Mouse (Mus musculus) heart, embryonic 16.5 days (tissue): Measurements from ENCODE around the gene Ccdc60. TPM values are rescaled to one million over a fixed set of nuclear protein-coding genes. Genes with fewer than 3 reads are reported as not detected.
A peak's percentile ranks its signal among the peaks of the same experiment; 100 is the strongest.

Experiments
- ATAC-seq: fragments of 200-750 bp; cut with Nextera tagmentation; replicated peaks from 2 replicates; pipeline ENCODE4 v1.8.0; 2017; ENCODE audit warnings: moderate number of reproducible peaks; ENCODE audit not compliant: insufficient read depth, low FRiP score; ENCODE audit errors: extremely low read depth
- H3K27ac ChIP-seq: fragments of 300-500 bp; sonication (generic); 2 replicates; pipeline ENCODE4 v1.5.1; 2014; ENCODE audit warnings: mild to moderate bottlenecking, low read length, control low read depth, moderate library complexity
- H3K27me3 ChIP-seq: fragments of 300-500 bp; sonication (generic); 2 replicates; pipeline ENCODE4 v1.6.1; 2014; ENCODE audit warnings: low read length, mixed read lengths; ENCODE audit not compliant: control insufficient read depth, insufficient read depth
- H3K36me3 ChIP-seq: fragments of 300-500 bp; sonication (generic); 2 replicates; pipeline ENCODE4 v1.6.1; 2014; ENCODE audit not compliant: control insufficient read depth, insufficient read depth
- H3K4me1 ChIP-seq: fragments of 300-500 bp; sonication (generic); 2 replicates; pipeline ENCODE4 v1.6.1; 2014; ENCODE audit warnings: low read length, mixed read lengths; ENCODE audit not compliant: control insufficient read depth, insufficient read depth
- H3K4me2 ChIP-seq: fragments of 300-500 bp; sonication (generic); 2 replicates; pipeline ENCODE4 v1.6.1; 2014; ENCODE audit warnings: low read depth, mild to moderate bottlenecking, control low read depth, low read length
- H3K4me3 ChIP-seq: fragments of 300-500 bp; sonication (generic); 2 replicates; pipeline ENCODE4 v1.5.1; 2014; ENCODE audit warnings: mild to moderate bottlenecking, control low read depth, low read length
- H3K9ac ChIP-seq: fragments of 300-500 bp; sonication (generic); 2 replicates; pipeline ENCODE4 v1.6.1; 2014; ENCODE audit warnings: low read length, control low read depth
- H3K9me3 ChIP-seq: fragments of 300-500 bp; sonication (generic); replicated peaks from 2 replicates; pipeline ENCODE4 v1.6.1; 2016; ENCODE audit warnings: low read length; ENCODE audit not compliant: control insufficient read depth
- WGBS: fragments of 180-500 bp; shearing (Covaris S2); extraction: QIAGEN DNeasy Blood & Tissue Kit; methylation state at CpG from one replicate; pipeline ENCODE4 v1.1.7; 2014; 5-methylcytosine and 5-hydroxymethylcytosine counted together
- polyA plus RNA-seq: library from polyadenylated mRNA; unstranded; fragments of >200 nt; fragmentation: Nextera tagmentation; extraction: Ambion mirVana; gene quantifications from 2 replicates; pipeline ENCODE4 v1.2.1, GENCODE M21; 2015

The Ccdc60 gene
- polyA plus RNA-seq, result 0.35 and 0.44 TPM in 2 replicates

DNA sequence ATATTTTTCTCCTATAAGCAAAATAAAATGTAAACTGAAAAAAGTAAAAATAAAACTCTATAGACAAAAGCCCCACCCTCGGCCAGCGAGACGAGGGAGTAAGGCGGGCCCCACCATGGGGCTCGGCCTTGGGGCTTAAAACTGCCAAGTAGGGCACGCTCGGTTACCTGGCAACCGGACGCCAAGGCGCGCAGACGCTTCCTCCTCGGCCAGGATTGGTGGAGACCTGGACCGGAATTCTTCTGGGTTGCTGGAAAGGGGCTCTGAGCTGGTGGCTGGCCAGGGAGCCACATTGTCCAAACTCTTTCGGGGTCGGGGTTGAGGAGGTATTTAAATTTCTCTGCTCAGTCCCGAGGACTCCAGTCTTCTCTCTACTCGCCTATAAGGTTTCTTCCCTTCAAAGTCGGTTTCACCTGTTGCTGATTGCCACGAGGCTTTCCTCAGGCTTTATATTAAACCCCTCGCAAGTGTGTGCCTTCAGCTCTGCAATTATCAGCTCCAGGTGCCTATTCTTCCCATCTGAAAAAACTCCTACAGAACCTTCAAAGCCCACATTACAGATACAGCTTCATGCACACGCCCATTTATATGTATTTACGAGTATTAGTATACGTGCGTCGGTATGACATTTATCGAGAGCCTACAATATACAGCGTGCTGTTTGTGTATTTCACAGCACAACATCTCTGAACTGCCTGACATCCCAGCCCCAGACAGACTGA, at the start of gene Ccdc60:
Gene Ccdc60 (minus strand): TSS at position 137 of the 722 bp plus-strand sequence.
- peak; percentile 64; the same call in 1 of the 2 replicates for ATAC-seq
- H3K9me3 ChIP-seq, result no peaks in the 10 kb centered on the region
- no peaks in the 10 kb centered on the region; the same call in 1 of the 2 replicates for H3K27me3 ChIP-seq
- no peaks in the 10 kb centered on the region for H3K36me3 ChIP-seq
- no peak within 1 kb of the TSS for H3K27ac ChIP-seq
- H3K4me1 ChIP-seq, result peaks cover 7% of the 10 kb centered on the region; the same call in 1 of the 2 replicates
- H3K9ac ChIP-seq, result no peak within 1 kb of the TSS
- WGBS, result 6% methylated on average over 28 of the region's 28 CpGs
- H3K4me2 ChIP-seq, result peak within 1 kb of the TSS; percentile 53
- H3K4me3 ChIP-seq, result peak within 1 kb of the TSS; percentile 24

DNA sequence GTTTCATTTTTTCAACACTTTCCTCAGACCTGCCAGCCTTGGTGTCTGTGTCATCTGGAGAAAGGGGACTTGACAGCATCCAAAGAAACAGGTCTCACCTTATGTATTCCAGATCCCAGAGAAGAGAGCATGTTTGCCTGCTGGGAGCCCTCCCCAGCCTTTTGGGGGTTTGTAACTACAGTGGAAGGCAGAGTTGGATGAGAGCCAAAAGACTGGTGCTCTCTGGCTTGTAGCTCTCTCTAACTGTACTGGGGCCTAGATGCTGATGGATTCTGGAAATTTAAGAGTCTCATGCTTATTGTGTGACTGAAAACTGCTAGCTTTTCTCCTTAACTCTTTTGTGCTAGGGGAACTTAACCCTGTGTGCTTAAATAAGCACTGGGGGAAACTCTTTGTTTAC, 47.4 kb upstream of the Ccdc60 start:
- no peaks in the 10 kb centered on the region for H3K27me3 ChIP-seq
- no peaks in the 10 kb centered on the region for H3K4me1 ChIP-seq
- peaks cover 6% of the 10 kb centered on the region for H3K9me3 ChIP-seq
- H3K36me3 ChIP-seq, result no peaks in the 10 kb centered on the region
- H3K9ac ChIP-seq, result no peak overlapping the region
- H3K27ac ChIP-seq, result no peak overlapping the region
- no peak overlapping the region for H3K4me2 ChIP-seq
- no peak overlapping the region for H3K4me3 ChIP-seq
- no peak for ATAC-seq

DNA sequence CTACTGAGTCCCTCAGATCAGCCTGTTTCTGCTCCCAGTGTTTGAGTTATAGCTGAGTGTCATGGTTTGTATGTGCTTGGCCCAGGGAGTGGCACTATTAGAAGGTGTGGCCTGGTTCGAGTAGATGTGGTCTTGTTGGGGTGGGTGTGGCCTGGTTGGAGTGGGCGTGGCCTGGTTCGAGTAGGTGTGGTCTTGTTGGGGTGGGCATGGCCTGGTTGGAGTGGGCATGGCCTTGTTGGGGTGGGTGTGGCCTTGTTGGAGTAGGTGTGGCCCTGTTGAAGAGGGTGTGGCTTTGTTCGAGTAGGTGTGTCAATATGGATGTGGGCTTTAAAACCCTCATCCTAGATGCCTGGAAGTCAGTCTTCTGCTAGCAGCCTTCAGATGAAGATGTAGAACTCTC, 40.1 kb upstream of the Ccdc60 start:
- no peak overlapping the region for H3K4me3 ChIP-seq
- no peak for ATAC-seq
- H3K4me2 ChIP-seq, result no peak overlapping the region
- no peaks in the 10 kb centered on the region for H3K27me3 ChIP-seq
- H3K27ac ChIP-seq, result no peak overlapping the region
- peaks cover 6% of the 10 kb centered on the region for H3K9me3 ChIP-seq
- no peaks in the 10 kb centered on the region for H3K4me1 ChIP-seq
- H3K36me3 ChIP-seq, result no peaks in the 10 kb centered on the region
- WGBS, result 78% methylated on average over 4 of the region's 4 CpGs
- H3K9ac ChIP-seq, result no peak overlapping the region

DNA sequence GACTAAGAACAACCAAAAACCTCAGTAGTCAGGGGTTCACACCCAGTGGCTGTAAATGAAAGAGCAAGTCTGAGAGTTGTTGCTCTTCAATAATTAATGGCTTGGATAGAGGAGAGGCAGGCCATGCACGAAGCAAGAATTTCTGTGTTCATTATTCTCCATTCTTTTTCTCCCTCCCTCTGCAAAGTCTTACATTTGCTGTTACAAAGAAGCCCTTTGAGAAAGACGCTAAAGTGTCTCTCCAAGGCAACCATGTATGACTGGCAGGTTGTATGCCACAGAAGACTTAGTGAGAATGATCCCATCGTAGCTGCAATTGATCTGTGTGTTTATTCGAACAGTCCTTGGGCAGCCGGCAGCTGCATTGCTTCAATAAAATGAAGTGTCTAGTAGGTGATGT, 34.6 kb upstream of the Ccdc60 start:
- no peaks in the 10 kb centered on the region for H3K4me1 ChIP-seq
- no peak overlapping the region for H3K9ac ChIP-seq
- H3K27ac ChIP-seq, result no peak overlapping the region
- no peak overlapping the region for H3K4me3 ChIP-seq
- ATAC-seq, result no peak
- H3K36me3 ChIP-seq, result no peaks in the 10 kb centered on the region
- no peak overlapping the region for H3K4me2 ChIP-seq
- H3K9me3 ChIP-seq, result no peaks in the 10 kb centered on the region
- WGBS, result 76% methylated on average over 5 of the region's 5 CpGs
- no peaks in the 10 kb centered on the region; the same call in 1 of the 2 replicates for H3K27me3 ChIP-seq

DNA sequence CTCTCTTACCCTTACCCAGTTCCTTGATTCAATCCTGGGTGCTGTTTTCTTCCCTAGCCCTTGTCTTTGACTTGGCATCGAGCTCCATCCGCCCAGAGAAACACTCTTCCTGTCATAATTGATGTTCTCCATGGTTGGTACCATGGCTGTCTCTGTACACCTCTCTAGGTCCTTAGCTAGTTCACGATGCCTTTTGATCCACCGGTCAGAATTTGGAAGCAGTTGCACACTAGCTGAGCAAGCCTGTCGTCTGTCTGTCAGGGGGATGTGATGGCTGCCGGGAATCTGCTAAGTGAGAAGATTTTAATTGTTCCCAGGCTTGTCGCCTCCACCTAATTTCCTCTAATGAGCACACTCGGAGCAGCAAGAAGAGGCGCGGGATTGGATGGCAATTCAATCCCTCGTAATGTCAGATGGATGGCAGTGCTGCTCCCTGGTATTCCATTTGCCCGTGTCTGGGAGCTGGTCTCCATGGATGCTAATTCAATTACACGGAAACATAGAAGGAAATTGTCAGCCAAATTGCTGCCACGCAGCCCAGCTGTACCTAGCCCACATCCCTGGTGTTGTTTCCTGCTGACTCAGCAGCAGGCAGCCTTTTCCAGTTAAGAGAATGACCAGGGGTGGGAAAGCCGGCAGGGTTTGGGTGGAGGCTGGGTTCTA, 33.7 kb upstream of the Ccdc60 start:
- Histone ChIP-seq H3K27me3 (no peaks in the 10 kb centered on the region; the same call in 1 of the 2 replicates), H3K27ac (no peak overlapping the region), H3K4me3 (no peak overlapping the region), H3K4me1 (no peaks in the 10 kb centered on the region), H3K9ac (no peak overlapping the region), H3K4me2 (no peak overlapping the region), H3K36me3 (no peaks in the 10 kb centered on the region), H3K9me3 (no peaks in the 10 kb centered on the region)
- WGBS, result 59% methylated on average over 15 of the region's 15 CpGs
- no peak for ATAC-seq

DNA sequence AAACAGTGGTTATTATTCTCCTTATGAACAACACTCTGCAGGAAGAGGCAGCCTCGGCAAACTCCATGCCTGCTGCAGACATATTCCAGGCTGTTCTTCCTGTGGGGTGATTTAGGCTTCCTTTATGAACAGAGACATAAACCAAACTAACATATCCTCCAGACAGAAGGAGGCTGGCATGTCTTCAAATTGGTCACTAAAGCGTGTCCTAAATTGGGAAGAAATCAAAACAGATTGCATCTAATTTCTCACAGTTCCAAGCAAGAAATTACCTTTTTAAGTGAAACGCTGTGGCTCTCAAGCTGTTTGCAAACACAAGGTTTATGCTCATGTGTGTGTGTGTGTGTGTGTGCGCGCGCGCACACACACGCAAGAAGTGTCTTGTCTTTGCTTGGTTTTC, 24.9 kb upstream of the Ccdc60 start:
- no peaks in the 10 kb centered on the region for H3K27me3 ChIP-seq
- no peaks in the 10 kb centered on the region for H3K36me3 ChIP-seq
- H3K4me3 ChIP-seq, result no peak overlapping the region
- 88% methylated on average over 8 of the region's 8 CpGs for WGBS
- H3K4me1 ChIP-seq, result peaks cover 6% of the 10 kb centered on the region
- no peak overlapping the region for H3K9ac ChIP-seq
- ATAC-seq, result no peak
- no peaks in the 10 kb centered on the region for H3K9me3 ChIP-seq
- no peak overlapping the region for H3K27ac ChIP-seq
- H3K4me2 ChIP-seq, result no peak overlapping the region

DNA sequence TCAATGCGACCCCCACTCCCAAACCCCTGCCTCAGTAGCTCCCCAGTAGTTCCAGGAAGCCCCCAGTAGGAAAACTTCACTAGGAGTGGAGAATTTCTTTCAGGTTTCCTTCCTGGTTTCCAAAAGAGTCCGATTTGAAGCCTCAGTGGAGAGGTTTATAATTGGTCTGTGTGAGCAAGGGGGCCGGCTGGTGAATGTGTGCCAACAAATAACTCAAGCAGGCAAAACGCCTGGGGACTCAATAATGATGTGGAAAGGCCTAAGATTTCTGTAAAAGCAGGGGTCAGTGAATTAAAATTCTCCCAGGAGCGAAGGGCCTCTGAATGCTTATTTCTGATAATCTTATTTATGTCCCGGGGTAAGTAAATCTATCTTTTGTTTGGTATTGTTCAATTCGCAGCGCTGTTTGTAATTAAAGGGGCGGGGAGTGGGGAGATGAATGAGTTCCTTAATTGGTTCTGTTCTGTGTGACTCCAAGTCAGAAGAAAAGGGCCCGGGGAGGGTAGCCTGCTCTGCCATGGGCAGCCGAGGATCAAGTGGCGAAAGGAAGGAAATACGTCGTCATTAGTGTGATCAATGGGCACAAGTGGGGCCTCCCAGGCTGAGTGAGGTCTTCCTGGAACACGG, 23.4 kb upstream of the Ccdc60 start:
- Histone ChIP-seq H3K27me3 (no peaks in the 10 kb centered on the region), H3K9ac (no peak overlapping the region), H3K9me3 (no peaks in the 10 kb centered on the region), H3K4me1 (peaks cover 6% of the 10 kb centered on the region), H3K4me3 (no peak overlapping the region), H3K4me2 (no peak overlapping the region), H3K36me3 (no peaks in the 10 kb centered on the region), H3K27ac (no peak overlapping the region)
- 66% methylated on average over 15 of the region's 15 CpGs for WGBS
- no peak for ATAC-seq

DNA sequence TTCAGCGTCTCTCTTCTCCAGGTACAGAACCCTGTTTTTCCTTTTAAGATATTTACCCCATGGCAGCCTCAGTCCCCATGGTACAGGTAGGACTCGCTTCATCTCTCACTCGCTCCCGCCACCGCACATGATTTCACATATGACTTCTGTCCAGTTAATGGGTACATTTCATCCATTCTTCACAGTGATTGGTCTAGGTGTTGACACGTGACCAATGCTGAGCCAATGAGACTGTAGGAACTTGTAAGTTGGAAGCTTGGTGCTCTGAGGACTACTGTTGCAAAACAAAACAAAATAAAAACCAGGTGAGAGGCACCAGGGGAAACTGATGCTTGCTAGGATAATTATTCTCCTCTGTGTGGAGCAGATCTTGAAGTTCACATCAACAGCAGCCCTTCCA, 22.9 kb upstream of the Ccdc60 start:
- Histone ChIP-seq H3K4me3 (no peak overlapping the region), H3K36me3 (no peaks in the 10 kb centered on the region), H3K4me2 (no peak overlapping the region), H3K9ac (no peak overlapping the region), H3K27me3 (no peaks in the 10 kb centered on the region), H3K9me3 (no peaks in the 10 kb centered on the region), H3K27ac (no peak overlapping the region), H3K4me1 (peaks cover 6% of the 10 kb centered on the region)
- WGBS, result 90% methylated on average over 6 of the region's 6 CpGs
- ATAC-seq, result no peak

DNA sequence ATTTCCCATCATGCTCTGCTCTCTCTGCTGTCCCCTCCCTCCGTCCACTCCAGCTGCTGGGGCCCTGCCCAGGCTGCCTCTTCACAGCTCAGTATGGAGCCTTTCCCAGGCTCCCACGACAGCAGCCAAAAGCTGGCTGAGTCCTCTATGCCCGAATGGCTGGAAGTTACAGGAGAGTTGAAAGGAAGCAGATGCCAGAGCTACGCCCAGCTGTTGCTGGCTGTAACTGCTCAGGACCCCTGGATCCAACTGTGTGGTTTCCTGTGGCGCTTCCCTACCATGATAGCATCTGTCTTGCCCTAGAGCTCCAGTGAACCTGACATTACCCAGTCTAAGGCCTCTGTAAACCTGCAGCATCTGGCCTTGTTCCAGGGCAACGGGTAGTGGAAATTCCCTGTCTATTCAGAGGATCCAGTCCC, 20.6 kb upstream of the Ccdc60 start:
- 14% methylated on average over 6 of the region's 6 CpGs for WGBS
- no peaks in the 10 kb centered on the region for H3K36me3 ChIP-seq
- H3K4me2 ChIP-seq, result peak overlapping the region; percentile 30
- H3K27me3 ChIP-seq, result no peaks in the 10 kb centered on the region
- no peak overlapping the region for H3K9ac ChIP-seq
- ATAC-seq, result peak; percentile 71
- H3K27ac ChIP-seq, result peak overlapping the region; percentile 56
- peaks cover 6% of the 10 kb centered on the region for H3K4me1 ChIP-seq
- H3K4me3 ChIP-seq, result no peak overlapping the region
- H3K9me3 ChIP-seq, result no peaks in the 10 kb centered on the region
